8 mouse cellular contexts compared by ENCODE assay signal in the genomic region with DNA sequence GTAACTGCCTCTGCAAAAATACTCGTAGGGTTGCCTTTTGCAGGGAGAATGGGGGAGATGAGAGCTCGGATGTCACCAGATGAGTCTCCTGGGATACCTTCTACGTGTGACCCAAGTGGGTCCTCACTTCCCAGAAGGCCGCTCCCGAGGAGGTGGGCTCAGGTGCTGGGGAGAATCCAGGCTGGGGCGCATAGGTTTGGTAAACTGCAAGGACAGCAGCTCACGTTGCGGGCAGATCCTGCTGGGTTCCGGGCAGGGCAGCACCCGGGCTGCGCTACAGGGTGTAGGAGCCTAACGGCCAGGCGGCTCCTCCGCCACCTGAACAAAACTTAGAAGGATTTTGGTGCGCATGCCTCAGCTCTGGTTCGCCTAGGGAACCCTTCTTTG. TPM values are rescaled to one million over a fixed set of nuclear protein-coding genes. Genes with fewer than 3 reads are reported as not detected.
A peak's percentile ranks its signal among the peaks of the same experiment; 100 is the strongest.
DNase-seq lines count a peak whose midpoint lies in the region; ATAC-seq and TF ChIP-seq lines count a peak whose summit lies in the region.

No protein-coding gene starts in this region.

- peak overlapping the region; percentile 66 for H3K9ac ChIP-seq in forebrain, embryonic 16.5 days (replicated peaks; ENCODE audit: low read depth, low read length)
- peak overlapping the region; percentile 79 for H3K9ac ChIP-seq in limb, embryonic 12.5 days (replicated peaks)
- H3K9ac ChIP-seq in stomach, embryonic 15.5 days = peak overlapping the region; percentile 42; the same call in 1 of the 2 replicates

- 0% methylated on average over 16 of the region's 16 CpGs for WGBS in forebrain, embryonic 16.5 days
- WGBS in limb, embryonic 12.5 days = 2% methylated on average over 16 of the region's 16 CpGs
- WGBS in stomach, embryonic 15.5 days = 2% methylated on average over 16 of the region's 16 CpGs

- H3K36me3 ChIP-seq in forebrain, embryonic 16.5 days (ENCODE audit: control insufficient read depth, insufficient read depth) = no peaks in the 10 kb centered on the region
- no peaks in the 10 kb centered on the region for H3K36me3 ChIP-seq in limb, embryonic 12.5 days
- no peaks in the 10 kb centered on the region for H3K36me3 ChIP-seq in stomach, embryonic 15.5 days

- H3K27me3 ChIP-seq in forebrain, embryonic 16.5 days (replicated peaks; ENCODE audit: control insufficient read depth, insufficient read depth, low read length) = peaks cover 30% of the 10 kb centered on the region
- peaks cover 59% of the 10 kb centered on the region for H3K27me3 ChIP-seq in limb, embryonic 12.5 days
- H3K27me3 ChIP-seq in stomach, embryonic 15.5 days (replicated peaks) = peaks cover 19% of the 10 kb centered on the region; the same call in 1 of the 2 replicates

- ATAC-seq in forebrain, embryonic 16.5 days = peak; percentile 19; the same call in 1 of the 2 replicates
- 0 out of 2 replicates have a peak, but pooled peaks have one; percentile 12 for ATAC-seq in limb, embryonic 12.5 days (ENCODE audit: insufficient number of reproducible peaks, insufficient read depth, low FRiP score, low TSS enrichment, low read depth)
- ATAC-seq in stomach, embryonic 15.5 days (ENCODE audit: insufficient read depth, low FRiP score, low read depth) = 0 out of 2 replicates have a peak, but pooled peaks have one; percentile 19

- H3K9me3 ChIP-seq in forebrain, embryonic 16.5 days (ENCODE audit: control insufficient read depth, low read length) = no peaks in the 10 kb centered on the region
- H3K9me3 ChIP-seq in limb, embryonic 12.5 days = no peaks in the 10 kb centered on the region
- H3K9me3 ChIP-seq in stomach, embryonic 15.5 days = no peaks in the 10 kb centered on the region

- peaks cover 19% of the 10 kb centered on the region for H3K4me1 ChIP-seq in forebrain, embryonic 16.5 days (replicated peaks; ENCODE audit: control insufficient read depth, insufficient read depth, low read length)
- H3K4me1 ChIP-seq in limb, embryonic 12.5 days (replicated peaks) = peaks cover 15% of the 10 kb centered on the region
- H3K4me1 ChIP-seq in stomach, embryonic 15.5 days = peaks cover 16% of the 10 kb centered on the region; the same call in 1 of the 2 replicates

- H3K4me2 ChIP-seq in forebrain, embryonic 16.5 days (ENCODE audit: low read length) = peak overlapping the region; percentile 84
- peak overlapping the region; percentile 93 for H3K4me2 ChIP-seq in limb, embryonic 12.5 days
- H3K4me2 ChIP-seq in stomach, embryonic 15.5 days = peak overlapping the region; percentile 95

- DNase-seq in left cerebral cortex, adult 2 months (ENCODE audit: extremely low spot score in 1 of 2, low spot score in 2 of 2) = no peak
- no peak for DNase-seq in left cerebral cortex, postnatal 25 days (ENCODE audit: low spot score in 2 of 2)
- peak; percentile 35 for DNase-seq in cerebellum, adult 9-11 months
- no peak for DNase-seq in urinary bladder, postnatal 14 days (ENCODE audit: low spot score)
- DNase-seq in layer of hippocampus, adult 9-11 months = no peak

- TF ChIP-seq CTCF in left cerebral cortex, adult 2 months (IDR thresholded peaks at IDR 0.05) = no peak

- no peak overlapping the region; the same call in 1 of the 2 replicates for H3K27ac ChIP-seq in left cerebral cortex, adult 2 months
- H3K27ac ChIP-seq in forebrain, embryonic 16.5 days (ENCODE audit: low read length) = no peak overlapping the region
- H3K27ac ChIP-seq in limb, embryonic 12.5 days = no peak overlapping the region
- H3K27ac ChIP-seq in stomach, embryonic 15.5 days = no peak overlapping the region

- intact Hi-C loops in left cerebral cortex, adult 2 months (cut with DNase I) = no loop called here
- intact Hi-C loops in left cerebral cortex, postnatal 25 days (cut with DNase I) = no loop called here

- peak overlapping the region; percentile 59 for H3K4me3 ChIP-seq in left cerebral cortex, adult 2 months
- H3K4me3 ChIP-seq in forebrain, embryonic 16.5 days (replicated peaks; ENCODE audit: low read length) = peak overlapping the region; percentile 68
- H3K4me3 ChIP-seq in limb, embryonic 12.5 days (replicated peaks) = peak overlapping the region; percentile 66
- H3K4me3 ChIP-seq in stomach, embryonic 15.5 days (replicated peaks) = peak overlapping the region; percentile 63

RNA-seq across cellular contexts. Expression of gene Slc16a9, which starts 0.7 kb away (rescaled TPM):
- 1 to 10 TPM; 1.2 to 2.7 TPM for total RNA-seq in left cerebral cortex, adult 2 months (2021)
- total RNA-seq in left cerebral cortex, postnatal 25 days (2021) = 1 to 10 TPM; 1.6 to 2.5 TPM
- polyA plus RNA-seq in forebrain, embryonic 16.5 days (2015; fragmentation: Nextera tagmentation; extraction: Ambion mirVana) = 1.2 and 1.7 TPM in 2 replicates
- polyA plus RNA-seq in limb, embryonic 12.5 days (2016; fragmentation: Nextera tagmentation; extraction: Ambion mirVana) = 0.75 and 1.3 TPM in 2 replicates
- polyA plus RNA-seq in stomach, embryonic 15.5 days (2015; fragmentation: Nextera tagmentation; extraction: Ambion mirVana) = 1.9 and 2.2 TPM in 2 replicates

RNA-seq across cellular contexts. Expression of gene Mrln, which starts 41.1 kb away (rescaled TPM):
- total RNA-seq in left cerebral cortex, adult 2 months (2021) = not detected
- total RNA-seq in left cerebral cortex, postnatal 25 days (2021) = not detected
- not detected in 2 replicates for polyA plus RNA-seq in forebrain, embryonic 16.5 days (2015; fragmentation: Nextera tagmentation; extraction: Ambion mirVana)
- 20.7 and 21.8 TPM in 2 replicates for polyA plus RNA-seq in limb, embryonic 12.5 days (2016; fragmentation: Nextera tagmentation; extraction: Ambion mirVana)
- polyA plus RNA-seq in stomach, embryonic 15.5 days (2015; fragmentation: Nextera tagmentation; extraction: Ambion mirVana) = 0.77 and 2.3 TPM in 2 replicates
